Mouse (Mus musculus) testis, postnatal 10 days (tissue): ENCODE measurements around the gene Nyx.

Source experiments
- DNase-seq: peaks from one replicate; pipeline ENCODE4 v3.0.0; 2021; ENCODE audit warnings: low spot score

The Nyx gene

DNA sequence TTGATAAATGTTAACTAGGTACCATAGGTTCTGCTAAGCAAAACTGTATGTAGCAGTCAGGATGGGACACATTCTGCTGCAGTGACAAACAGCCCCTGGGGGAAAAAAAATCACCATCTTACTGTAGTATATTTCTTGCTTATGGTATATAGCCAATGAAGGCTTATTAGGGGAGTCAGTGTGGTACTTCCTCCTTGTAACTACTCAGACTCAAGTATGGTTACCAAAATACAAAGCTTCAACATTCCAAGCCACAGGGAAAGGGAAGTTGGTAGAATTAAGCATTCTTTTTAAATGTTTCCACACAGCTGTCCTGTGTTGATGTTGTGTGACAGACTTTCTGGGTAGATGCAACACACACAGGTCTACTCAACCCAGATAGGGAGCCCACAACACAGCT, 27.0 kb downstream of the Nyx start:
- DNase-seq = no peak

DNA sequence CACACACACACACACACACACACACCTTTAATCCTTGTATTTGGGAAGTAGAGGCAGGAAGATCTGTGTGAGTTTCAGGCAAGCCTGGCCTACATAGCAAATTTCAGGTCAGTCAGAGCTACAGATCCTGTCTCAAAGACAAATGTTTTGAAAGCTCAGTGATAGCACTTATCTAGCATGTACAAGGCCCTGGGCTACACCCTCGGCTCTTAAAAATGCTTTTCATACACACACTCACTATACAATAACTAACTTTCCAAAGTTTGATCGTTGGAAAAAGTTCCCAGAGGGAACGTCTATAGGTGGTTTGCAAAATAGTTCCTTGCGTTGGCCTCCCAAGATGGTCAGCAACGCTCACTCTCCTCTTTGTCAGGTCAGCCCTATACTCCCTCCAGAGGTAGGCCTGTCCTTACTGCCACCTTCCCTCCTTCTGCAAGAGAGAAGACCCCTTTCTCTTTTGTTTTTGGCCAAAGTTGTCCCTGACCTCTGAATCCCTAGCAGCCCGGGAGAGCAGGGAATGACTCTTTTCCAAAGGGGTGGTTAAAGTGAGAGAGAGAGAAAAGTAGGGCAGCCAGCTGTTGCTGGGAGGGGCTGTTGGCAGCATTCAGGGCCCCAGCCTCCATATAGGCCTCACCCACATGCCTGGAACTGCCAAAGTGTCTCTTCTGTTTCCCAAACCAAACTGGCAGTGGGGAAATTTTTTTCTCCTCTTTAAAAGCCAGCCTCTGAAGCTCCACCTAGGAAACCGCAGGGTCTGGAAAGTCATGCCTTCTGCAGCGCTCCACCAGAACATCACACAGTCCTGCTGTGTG, 29.2 kb downstream of the Nyx start:
- no peak for DNase-seq

DNA sequence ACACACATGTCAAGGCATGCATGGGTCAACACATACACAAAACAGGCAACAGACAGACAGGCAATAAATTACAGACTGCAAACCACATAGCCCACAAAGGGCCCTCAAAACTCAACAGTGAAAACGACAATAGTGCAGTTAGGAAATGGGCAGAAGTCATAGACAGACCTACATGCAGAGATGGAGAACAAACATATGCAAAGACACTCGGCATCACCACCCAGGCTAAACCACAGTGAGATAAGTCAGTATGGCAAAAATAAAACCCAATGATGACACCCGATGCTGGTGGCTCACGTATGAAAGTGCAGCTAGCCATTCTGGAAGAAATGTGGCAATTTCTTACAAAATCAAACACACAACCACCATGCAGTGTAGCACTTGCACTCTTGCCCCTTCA, 34.4 kb downstream of the Nyx start:
- no peak for DNase-seq

DNA sequence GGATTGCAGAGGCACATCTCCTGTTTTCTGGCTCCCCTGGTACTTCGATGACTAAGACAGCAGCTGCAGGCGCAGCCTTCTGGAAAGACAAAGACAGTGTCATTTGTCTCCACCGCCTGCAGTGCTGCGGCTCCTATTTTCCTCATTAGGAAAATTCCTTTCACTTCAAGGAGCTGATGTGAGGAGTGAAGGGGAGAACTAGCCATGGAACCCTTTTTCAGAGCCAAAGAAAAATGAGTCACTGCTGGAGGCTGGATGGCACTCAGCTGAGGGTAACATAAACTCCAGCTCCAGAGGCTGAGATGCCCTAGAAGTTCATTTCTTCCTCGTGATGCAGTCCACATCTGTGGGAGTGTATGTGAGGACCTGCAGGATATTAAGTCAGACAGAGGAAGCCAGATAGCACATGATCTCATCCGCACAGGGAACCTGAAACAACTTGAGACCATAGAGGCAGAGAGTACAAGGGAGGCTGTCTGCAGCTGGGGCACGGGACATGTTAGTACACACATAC, 37.0 kb downstream of the Nyx start:
- DNase-seq = no peak

DNA sequence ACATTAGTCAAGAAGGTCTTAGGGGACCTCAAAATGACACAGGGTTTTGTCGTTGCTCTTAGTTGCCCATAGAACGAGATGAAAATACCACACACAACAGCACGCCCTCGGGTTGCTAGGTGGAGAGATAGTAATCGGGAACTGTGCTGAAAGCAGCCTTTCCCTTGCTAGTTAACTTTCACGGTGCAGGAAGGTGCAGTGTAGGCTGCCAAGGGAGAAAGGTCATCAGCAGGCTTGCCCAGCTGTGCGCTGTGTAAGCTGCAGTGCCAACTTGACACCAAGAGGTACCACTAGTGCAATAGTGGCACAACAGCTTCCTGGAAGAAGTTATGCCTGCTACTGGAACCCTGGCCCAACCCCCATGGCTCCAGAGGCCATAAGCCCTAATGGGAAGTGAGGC, 38.5 kb downstream of the Nyx start:
- DNase-seq = no peak

DNA sequence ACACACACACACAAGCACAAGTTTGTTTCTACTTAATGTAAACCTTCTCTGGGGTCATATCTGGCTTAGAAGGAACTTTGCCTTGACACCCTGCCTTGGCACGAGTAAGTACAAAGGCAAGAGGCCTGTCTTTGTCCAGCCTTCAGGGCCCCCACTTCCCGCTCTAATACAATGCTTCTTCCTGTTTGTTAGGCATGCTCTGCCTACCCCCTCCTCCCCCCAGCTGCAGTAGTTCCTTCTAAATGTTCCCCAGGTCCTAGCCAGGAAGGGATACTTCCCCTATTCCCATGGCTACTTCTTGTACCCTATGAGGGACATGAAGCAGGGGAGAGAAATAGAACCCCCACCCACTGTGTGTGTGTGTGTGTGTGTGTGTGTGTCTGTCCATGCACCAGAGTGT, 40.5 kb downstream of the Nyx start:
- DNase-seq = no peak

DNA sequence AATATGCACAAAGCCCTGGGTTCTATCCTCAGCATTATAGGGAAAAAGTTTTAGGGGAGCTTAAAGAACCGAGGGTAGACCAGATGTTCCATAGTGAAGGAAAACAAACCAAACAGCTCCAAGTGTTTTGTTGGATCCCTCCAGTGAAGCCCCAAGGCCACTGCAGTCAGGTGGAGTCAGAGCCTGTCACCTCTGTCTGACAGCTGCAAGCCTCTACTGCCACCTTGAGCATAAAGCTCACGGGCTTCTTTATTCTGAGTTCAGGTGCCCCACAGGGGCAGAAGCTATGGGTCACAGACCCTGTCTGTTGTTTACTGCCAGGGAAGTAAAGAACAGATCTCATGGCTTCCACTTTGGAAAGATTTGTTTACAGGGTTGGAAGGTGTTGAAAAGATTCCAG, 47.2 kb downstream of the Nyx start:
- DNase-seq = no peak

DNA sequence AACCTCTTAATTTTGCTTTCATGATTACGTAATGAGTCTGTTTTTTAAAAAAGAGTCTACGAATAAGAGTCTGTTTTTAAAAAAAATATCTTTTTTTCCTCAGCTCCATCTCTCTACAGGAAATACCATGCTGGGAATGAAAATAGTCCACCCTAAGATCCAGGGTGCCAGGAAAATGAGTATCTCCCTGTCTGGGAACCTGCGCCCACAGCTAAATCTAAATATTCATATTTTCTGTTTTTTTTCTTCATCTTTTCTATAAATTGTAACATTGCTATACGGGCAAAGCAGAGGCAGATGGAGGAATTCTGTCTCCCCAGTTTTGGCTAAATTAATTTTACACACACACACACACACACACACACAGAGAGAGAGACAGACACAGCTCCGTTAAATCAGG, 48.0 kb downstream of the Nyx start:
- no peak for DNase-seq

DNA sequence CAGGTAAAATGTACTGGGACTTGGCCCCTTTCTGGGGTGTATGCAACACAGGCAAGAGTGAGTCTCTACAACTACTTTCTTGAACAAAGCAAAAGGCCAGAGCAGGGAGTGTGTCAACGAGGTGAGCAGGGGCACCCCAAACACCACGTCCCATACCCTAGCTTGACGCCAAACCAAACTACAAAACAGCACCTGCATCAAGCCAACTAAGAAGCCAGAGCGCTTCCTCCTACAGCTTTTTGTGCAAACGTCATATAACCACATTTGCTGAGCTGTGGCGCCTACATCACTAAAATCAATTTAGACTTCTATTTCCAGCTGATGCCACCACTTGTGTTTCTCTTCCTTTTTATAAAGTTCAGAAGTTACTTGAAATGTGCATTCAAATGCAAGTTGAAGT, 50.5 kb downstream of the Nyx start:
- DNase-seq = no peak

DNA sequence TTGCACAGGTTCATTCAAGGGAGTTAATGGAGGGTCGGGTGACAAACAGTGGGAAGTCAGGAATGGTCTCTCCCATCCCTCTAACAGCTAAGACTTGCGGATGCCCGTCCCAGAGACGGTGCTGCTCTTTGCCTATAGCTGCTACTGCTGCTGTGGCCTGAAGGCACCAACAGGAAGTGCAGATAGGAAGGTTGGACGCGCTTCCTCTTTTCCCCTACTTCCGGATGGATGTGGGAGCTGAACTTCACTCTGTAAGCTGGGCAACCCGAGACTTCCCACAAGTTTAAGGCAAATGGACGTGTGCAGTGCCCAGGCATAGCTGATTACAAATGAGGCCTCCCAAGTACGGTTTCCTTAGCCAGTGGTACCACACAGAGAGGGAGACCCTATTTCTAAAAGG, 52.1 kb downstream of the Nyx start:
- no peak for DNase-seq

DNA sequence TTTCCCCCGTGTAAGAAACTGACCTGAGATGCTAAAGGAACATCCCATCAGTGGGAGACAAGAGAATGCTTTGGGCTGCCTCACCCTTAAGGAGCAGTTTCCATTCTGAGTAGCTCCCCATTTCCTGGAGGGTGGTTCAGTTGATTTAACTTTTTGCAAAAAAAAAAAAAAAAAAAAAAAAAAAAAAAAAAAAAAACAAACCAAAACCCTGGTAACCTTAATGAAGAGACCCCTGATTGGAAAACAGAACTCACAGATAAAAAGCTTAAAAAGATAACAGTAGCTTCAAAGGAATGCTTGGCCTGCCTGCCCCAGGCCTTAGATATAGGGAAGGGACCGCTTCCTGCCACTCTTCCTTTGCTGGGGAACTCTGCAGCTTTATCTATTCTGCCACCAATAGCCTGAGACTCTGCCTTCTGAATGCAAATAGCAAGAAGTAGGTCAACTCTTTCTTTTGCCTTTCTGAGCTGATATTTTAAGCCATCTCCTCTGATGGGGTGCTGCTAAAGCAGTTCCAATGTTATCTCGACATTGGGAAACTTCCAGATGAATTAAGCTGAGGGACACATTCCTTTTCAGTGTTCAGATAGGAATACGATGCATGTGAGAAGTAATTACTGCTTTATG, 53.0 kb downstream of the Nyx start:
- DNase-seq = no peak

DNA sequence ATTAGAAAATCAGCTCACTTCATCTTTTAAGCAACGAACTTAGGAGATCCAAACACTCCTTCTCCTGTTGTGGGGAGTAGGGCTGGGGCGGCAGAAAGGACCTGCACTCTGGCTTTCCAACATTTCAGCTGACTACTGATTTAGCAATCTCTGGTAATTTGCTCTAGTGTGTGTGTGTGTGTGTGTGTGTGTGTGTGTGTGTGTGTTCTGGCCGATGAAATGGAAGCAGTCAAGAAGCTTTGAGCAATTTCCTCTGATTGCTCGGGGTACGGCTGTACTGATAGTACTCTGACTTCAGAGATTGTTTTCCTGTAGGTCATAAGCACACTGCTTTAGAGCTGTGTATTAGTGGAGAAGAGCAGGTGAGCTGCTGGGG, 53.5 kb downstream of the Nyx start:
- no peak for DNase-seq

DNA sequence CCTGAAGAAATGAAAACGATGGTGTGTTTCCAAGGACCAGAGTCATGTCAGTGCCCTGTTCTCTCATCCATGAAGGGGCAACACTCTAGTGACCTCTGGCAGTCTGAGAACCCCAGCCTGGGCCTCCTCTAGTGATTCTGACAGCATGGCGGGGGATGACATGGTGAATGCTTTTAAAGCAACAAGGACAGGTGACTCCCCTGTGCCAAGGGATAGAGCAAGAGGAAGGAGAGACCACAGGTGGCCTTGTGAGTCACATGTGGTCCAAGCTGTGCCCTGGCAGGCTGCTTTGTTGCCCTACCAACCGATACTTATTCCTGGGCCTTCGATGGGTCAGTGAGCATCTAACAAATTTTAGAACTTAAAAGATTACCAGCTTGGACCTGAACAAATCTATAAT, 54.7 kb downstream of the Nyx start:
- DNase-seq = no peak

DNA sequence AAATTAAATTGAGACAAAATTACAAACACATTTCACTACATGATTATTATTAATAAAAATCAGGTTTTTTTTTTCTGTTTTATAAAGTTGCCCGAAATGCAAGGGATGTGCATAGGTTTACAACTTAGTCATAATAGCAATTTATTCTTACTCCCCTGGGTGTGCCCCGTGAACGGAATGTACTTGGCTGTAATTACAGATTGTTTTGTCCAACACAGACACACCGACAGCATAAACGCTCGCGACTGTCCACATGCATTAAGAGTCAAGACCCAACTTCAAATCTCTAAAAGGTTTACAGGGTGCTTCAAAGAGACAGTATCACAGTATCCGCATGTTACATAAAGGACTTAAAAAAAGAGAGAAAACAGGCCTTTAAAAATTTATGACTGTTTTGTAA, 55.4 kb downstream of the Nyx start:
- no peak for DNase-seq
